Mouse (Mus musculus) spleen, postnatal 10 days (tissue): ENCODE results near the gene Ccdc17.

Experiments
- DNase-seq, 2 experiments: peaks; one replicate each; pipeline ENCODE4 v3.0.0; 2021 to 2022; ENCODE audit warnings: low spot score in 2 of 2

The Ccdc17 gene

DNA sequence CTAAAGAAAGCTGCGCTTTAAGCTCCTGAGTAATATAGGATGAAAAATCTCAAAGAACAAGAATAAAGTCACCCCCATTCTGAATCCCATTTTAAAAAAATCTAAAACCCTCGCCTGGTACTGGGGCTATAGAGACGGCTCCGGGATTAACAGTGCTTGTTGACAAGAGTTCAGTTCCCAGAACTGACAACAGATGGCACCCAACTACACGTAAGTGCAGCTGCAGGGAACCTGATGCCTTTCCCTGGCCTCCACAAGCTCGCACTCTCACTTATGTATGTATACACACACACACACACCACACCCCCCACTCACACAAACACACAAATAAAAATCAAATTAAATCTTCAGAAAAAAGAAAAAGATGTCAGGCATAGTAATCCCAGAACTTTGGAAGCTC lies 47.9 kb downstream of the Ccdc17 start:
- peak in 1 of 2 experiments; percentile 52 for DNase-seq

- no peak for DNase-seq
Observed at GRCm38 (mm10) chr4:116645624-116646023, 49.2 kb downstream of the Ccdc17 start.

DNA sequence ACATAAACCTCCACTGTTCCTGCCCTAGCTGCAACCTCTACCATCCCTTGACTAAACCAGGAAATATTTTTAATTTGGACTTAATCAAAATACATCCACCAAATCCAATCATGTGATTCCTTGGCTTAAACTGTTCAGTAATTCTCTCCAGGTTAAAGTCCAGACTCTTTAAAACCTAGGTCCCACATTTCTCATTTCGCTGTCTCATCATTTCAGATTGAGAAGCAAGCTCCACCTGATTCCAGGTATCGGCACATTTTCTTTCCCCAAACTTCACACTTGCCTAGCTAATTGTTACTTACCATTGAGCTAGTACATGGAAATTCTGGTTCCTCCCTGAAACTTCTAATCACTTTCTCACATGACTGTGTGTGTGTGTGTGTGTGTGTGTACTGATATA lies 53.0 kb downstream of the Ccdc17 start:
- no peak for DNase-seq
